Mouse (Mus musculus) right cerebral cortex, postnatal 36 days (tissue): ENCODE data around the gene Mllt3.

Source experiments
- DNase-seq, 2 experiments: peaks; one replicate each; pipeline ENCODE4 v3.0.0; 2022; ENCODE audit warnings: low spot score in 2 of 2, mixed read lengths in 1 of 2

Mllt3 gene

DNA sequence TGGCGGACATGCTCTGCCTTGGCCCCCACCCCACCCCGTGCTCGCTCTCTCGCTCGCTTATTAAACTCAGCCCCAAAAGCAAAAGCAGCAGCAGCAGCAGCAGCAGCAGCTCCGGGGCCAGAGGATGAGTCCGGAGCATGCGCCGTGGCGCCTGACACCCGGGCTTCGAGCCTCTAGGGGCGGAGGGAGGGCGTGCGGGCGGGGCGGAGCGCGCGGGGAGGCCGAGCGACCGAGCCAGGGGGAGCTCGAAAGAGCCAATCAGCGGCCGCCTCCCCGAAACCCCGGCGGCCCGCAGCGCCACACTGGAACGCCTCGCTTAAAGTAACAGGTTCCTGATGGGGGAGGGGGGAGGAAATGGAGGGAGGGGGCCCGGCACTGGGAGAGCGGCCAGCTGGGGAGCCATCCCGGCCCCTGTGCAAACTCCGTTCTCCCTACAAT is at the start of gene Mllt3:
TSS of gene Mllt3 (minus strand) at position 149 of the 438 bp plus-strand sequence.
- DNase-seq: peak; percentile 88 to 91

- no peak for DNase-seq
These were observed 49.2 kb upstream of the Mllt3 start for GRCm38 (mm10) chr4:88082381-88082780.

DNA sequence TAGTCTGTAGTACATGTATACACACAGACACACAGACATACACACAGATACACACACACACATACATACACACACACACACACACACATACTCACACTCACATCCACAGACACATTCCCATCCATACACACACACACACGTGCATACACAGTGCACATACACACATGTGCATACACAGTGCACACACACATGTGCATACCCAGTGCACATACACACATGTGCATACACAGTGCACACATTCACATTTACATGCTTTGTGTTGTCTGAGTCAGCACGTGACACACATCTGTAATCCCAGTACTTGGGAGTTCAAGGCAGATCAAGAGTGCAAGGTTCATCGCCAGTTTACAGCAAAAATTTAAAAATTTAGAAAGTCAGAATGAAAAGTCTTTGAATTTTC is 48.7 kb upstream of the Mllt3 start:
- DNase-seq: no peak

DNA sequence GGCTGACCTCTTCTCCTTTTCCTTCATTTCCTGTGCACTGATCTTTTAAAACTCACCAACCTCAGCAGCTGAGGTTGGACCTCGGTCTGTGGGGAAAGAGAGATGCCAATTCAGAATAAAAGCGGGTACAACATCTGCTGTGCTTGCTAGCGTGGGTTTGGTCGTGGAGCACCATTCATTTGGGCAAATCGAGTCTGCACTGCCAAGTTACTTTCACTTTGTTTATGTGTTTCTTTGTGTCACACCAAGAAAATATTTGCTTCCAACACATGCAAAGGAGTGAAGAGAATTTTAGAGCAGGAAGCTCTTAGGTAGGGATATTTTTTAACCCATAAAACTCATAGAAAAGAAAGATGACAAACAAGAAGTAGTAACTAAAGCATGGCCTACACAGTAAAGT is 48.3 kb upstream of the Mllt3 start:
- no peak for DNase-seq

DNA sequence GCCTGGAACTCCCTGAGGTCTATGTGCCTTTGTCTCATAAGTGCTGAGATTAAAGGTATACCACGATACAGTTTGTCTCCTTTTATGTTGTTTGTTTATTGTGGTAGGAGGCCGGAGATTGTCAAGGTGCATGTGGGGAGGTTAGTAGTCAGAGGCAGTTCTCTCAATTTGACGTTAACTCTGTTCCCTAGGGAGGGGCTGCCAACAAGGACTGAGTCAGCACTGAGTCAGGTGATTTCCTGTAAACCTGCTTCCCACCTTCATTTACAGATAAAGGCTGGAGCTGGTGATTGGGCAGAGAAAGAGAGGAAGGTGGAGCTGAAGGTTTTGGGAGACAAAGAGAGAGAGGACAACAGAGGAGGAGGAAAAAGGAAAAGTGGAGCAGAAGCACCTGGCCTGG is 45.8 kb upstream of the Mllt3 start:
- DNase-seq: no peak

GRCm38 (mm10) chr4:88075388-88075787 is 42.2 kb upstream of the Mllt3 start:
- DNase-seq: no peak

DNA sequence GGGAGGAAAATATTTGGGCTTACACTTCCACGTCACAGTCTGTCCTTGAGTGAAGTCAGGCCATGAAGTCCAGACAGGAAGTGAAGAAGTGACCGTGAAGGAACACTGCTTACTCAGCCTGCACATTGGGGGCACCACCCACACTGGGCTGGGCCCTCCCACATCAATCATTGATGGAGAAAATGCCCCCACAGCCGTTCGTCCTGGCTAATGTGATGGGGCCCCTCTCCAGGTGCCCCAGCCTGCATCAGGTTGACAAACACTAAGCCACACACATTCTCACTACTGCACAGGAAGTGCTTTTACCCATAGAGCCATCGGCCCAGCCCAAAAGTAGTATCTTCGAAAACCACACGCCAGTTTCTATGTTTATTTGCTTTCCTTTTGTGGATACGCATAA is 13.1 kb upstream of the Mllt3 start:
- no peak for DNase-seq

GRCm38 (mm10) chr4:88045151-88045550 is 12.0 kb upstream of the Mllt3 start:
- no peak for DNase-seq

DNA sequence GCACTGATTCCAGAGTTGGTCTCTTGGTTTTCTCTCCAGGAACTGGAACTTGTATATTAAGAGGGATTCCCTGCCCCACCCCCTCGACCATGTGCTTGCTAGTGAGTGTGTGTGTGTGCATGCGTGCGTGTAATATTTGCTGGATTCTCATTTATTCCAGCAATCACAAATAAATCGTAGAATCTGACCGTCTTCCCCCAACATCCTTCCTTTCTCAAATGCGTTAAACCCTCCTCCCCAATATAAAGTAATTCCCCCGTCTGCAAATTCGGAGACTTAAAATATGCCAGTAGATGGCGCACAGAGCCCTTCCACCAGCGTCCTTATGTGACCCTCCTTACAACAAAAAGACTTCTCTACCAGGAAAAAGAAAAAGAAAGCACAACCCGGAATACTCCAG is 2.2 kb upstream of the Mllt3 start:
- DNase-seq: peak; percentile 17 to 30

DNA sequence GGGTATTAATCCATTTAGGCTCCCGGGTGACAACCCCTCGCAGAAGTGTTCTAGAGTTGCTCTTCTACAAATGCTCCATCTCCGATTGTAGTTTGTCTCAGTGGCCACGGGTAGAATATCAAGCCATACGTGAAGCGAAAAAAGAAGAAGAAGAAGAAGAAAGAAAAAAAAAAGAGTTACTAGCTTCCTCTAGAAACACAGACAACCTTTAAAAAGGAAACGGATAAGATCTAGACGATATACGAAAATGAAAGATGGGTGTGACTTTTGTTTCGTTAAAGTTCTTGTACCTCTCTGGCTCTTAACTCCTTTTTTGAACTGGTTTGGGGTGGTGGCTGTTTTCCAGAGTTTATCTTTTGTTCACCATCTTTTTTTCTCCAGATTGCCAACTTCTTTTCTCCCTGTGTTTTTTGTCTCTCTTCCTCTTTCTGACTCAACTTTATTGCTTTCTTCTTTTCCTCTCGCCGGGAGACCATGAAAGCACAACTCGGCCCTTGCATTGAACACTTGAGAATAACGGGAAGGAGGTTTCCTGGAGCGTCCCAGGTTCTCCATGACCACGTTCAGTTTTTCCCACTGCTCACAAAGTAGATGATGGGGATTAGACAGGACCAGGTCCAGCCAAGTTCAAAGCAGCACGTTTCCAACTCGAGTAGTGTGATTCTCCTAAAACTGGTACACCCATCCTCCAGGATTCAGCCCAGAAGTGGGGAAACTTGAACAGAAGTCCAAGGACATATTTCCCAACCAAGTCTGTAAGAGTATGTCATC is 1.4 kb upstream of the Mllt3 start:
- no peak for DNase-seq

DNA sequence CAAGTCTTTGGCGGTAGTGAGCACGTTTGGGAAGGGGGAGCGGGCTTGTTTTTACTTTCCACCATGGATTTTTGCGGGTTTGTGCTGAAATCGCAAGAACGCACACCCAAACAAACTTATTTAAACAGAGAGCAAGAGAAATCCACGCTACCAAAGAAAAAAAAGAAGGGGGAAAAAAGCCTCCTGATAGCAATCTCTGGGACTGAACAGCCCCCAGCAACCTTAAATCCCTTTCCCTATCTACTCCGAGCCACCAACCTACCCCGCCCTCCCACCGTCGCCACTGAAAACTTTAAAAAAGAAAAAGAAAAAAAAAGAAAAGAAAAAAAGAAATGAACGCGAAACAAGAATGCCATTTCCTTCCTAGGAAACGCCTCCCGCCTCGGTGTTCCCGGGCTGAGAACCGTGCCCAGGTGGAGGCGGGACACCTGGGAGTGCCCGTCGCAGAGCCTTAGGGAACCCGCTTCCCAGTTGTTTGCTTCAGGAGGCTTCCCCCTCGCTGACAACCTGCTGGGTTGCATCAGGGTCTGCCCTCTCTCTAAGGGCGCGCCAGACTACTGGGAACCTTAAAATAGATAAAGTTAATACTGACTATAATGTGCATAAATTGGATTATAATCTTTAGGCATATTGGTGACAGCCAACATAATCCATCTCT is 694 bp upstream of the Mllt3 start:
- no peak for DNase-seq

DNA sequence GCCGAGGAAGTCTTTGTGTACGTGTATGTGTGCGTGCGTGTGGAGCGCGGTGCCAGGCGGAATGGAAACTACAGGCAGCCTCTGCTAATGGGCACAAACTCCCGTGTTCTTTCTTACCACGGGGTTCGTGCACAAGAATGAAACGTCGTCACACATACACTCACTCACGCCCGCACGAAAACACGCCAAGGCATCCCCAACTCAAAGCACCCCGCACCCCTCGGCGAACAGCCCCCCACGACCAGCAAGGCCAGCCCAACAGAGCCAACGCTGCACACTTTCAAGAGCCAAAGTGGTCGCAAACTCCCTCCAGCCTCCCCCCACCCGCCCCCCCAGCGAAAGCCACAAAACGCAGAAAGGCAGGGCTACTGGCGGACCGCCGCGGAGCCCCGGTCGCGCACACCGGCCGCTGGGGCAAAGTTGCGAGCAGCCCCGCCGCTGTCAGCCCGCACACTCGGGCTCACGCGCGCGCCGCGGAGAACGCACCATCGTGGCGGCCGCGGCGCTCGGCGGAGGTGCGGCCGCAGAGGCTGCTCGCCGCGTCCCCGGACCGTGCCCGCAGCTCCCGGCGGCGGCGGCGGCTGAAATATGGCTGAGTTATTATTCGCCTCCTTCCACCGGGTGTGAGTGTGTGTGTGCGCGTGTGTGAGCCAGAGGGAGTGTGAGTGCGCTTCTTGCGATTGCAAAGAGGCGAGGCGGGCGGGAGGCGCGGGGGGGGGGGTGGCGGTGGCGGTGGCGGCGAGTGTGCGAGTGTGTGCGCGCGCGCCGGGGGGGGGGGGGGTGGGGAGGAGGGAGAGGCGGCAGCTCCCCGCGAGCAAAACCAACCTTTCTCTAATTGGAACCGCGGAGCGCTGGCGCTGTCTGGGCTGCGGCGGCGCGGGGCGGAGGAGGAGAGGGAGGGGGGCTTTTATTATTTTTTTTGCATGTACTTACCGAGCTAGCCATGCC is 739 bp downstream of the Mllt3 start:
- DNase-seq: peak; percentile 51 to 56

- peak; percentile 13 to 30 for DNase-seq
These were observed 1.7 kb downstream of the Mllt3 start for GRCm38 (mm10) chr4:88031211-88032150.

- no peak for DNase-seq
These were observed 9.6 kb downstream of the Mllt3 start for GRCm38 (mm10) chr4:88023567-88023966.

- no peak for DNase-seq
These were observed 10.5 kb downstream of the Mllt3 start for GRCm38 (mm10) chr4:88022623-88023022.

DNA sequence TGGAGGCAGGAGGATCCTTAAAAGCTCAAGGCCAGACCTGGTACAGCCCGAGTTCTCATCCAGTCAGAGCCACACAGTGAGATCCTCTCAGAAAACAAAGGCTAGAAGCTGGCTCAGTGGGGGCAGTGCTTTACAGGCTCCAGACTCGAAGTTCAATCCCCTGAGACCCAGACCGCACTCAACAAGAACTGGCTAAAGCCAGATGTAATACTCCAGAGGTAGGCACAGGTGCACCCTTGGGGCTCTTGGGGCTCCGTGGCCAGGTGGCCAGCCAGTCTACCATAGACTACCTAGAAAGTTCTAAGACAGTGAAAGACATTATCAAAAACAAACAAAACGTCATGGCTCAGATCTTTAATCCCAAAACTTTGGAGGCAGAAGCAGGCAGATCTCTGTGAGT is 12.7 kb downstream of the Mllt3 start:
- no peak for DNase-seq

DNA sequence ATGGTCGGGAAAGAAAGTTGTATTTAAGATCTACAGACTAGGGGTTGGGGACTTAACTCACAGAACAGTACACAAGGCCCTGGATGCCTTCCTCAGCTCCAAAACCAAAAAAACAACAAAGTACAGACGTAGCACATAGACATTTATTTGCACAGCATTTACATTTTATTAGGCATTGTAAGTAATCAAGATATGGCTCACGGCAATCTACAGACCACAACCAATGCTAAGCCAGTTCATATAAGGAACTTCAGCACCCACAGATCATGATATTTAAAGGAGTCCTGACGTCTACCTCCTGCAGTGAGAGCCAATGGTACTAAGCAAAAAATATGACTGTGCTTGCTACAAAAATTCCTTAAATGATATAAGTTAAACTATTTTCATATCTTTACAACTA is 13.5 kb downstream of the Mllt3 start:
- DNase-seq: no peak

- DNase-seq: no peak
These were observed 15.5 kb downstream of the Mllt3 start for GRCm38 (mm10) chr4:88017452-88018350.

GRCm38 (mm10) chr4:88015765-88016164 is 17.4 kb downstream of the Mllt3 start:
- no peak for DNase-seq

GRCm38 (mm10) chr4:88015261-88015660 is 17.9 kb downstream of the Mllt3 start:
- no peak for DNase-seq
